Mouse (Mus musculus): Measurements from ENCODE around the gene 4930432K21Rik. TPM values are rescaled to one million over a fixed set of nuclear protein-coding genes. Genes with fewer than 3 reads are reported as not detected.

The 4930432K21Rik gene
- polyA plus RNA-seq, 1 experiment = 0.24 TPM

GRCm38 (mm10) chr8:84213277-84213676 is 65.5 kb downstream of the 4930432K21Rik start:
- Histone ChIP-seq H3K36me3 (ENCODE audit: control insufficient read depth, insufficient read depth) (peaks cover 18% of the 10 kb centered on the region), H3K4me3 (no peak overlapping the region), H3K4me2 (ENCODE audit: low read depth) (no peak overlapping the region), H3ac (ENCODE audit: control insufficient read depth, insufficient read length) (no peak overlapping the region), H3K79me2 (ENCODE audit: control insufficient read depth, insufficient read depth) (peaks cover 5% of the 10 kb centered on the region), H3K27me3 (ENCODE audit: control insufficient read depth, insufficient read depth, insufficient read length) (no peaks in the 10 kb centered on the region)
- TF ChIP-seq MYOG (IDR thresholded peaks at IDR 0.05; ENCODE audit: control insufficient read depth in 1 of 3, insufficient read depth in 1 of 3, insufficient read length in 2 of 3, low read depth in 2 of 3) (no peak), POLR2AphosphoS2 (IDR thresholded peaks at IDR 0.05; ENCODE audit: insufficient read length, low read depth) (peak; percentile 37)

GRCm38 (mm10) chr8:84217206-84217605 is 69.4 kb downstream of the 4930432K21Rik start:
- H3K36me3 ChIP-seq (ENCODE audit: control insufficient read depth, insufficient read depth) = peaks cover 22% of the 10 kb centered on the region

GRCm38 (mm10) chr8:84218143-84218542 is 70.3 kb downstream of the 4930432K21Rik start:
- no peaks in the 10 kb centered on the region for H3K27me3 ChIP-seq (ENCODE audit: control insufficient read depth, insufficient read depth, insufficient read length)
- H3K79me2 ChIP-seq (ENCODE audit: control insufficient read depth, insufficient read depth) = no peaks in the 10 kb centered on the region
- no peak overlapping the region for H3ac ChIP-seq (ENCODE audit: control insufficient read depth, insufficient read length)
- no peak overlapping the region for H3K4me3 ChIP-seq
- peaks cover 24% of the 10 kb centered on the region for H3K36me3 ChIP-seq (ENCODE audit: control insufficient read depth, insufficient read depth)
- H3K4me2 ChIP-seq (ENCODE audit: low read depth) = no peak overlapping the region
- no peak for TF ChIP-seq REST (IDR thresholded peaks at IDR 0.05; ENCODE audit: insufficient read depth, insufficient read length)
- no peak for TF ChIP-seq TCF12 (IDR thresholded peaks at IDR 0.05; ENCODE audit: insufficient read depth, poor library complexity, severe bottlenecking)
- no peak for TF ChIP-seq POLR2AphosphoS2 (IDR thresholded peaks at IDR 0.05; ENCODE audit: insufficient read length, low read depth)
- TF ChIP-seq TCF3 (IDR thresholded peaks at IDR 0.05; ENCODE audit: insufficient read length, low read depth) = no peak
- TF ChIP-seq MAX (IDR thresholded peaks at IDR 0.05; ENCODE audit: low read depth) = no peak
- no peak for TF ChIP-seq MYOG (IDR thresholded peaks at IDR 0.05; ENCODE audit: control insufficient read depth in 1 of 3, insufficient read depth in 1 of 3, insufficient read length in 2 of 3, low read depth in 2 of 3)
- no peak for TF ChIP-seq CEBPB (IDR thresholded peaks at IDR 0.05; ENCODE audit: insufficient read depth, poor library complexity, severe bottlenecking)
- no peak for TF ChIP-seq POLR2A (IDR thresholded peaks at IDR 0.05; ENCODE audit: insufficient read length, low read depth)
- no peak for TF ChIP-seq E2F4 (IDR thresholded peaks at IDR 0.05; ENCODE audit: insufficient read depth)
- no peak for TF ChIP-seq MYOD1 (IDR thresholded peaks at IDR 0.05; ENCODE audit: control insufficient read depth in 1 of 3, insufficient read length in 2 of 3, low read depth in 2 of 3)
- TF ChIP-seq SRF (IDR thresholded peaks at IDR 0.05; ENCODE audit: control insufficient read depth, insufficient read length, low read depth) = no peak
- TF ChIP-seq USF1 (IDR thresholded peaks at IDR 0.05; ENCODE audit: low read depth) = no peak

More at GRCm38 (mm10) chr8:84217206-84217605, 69.4 kb downstream of the 4930432K21Rik start:
- Histone ChIP-seq H3K79me2 (ENCODE audit: control insufficient read depth, insufficient read depth) (no peaks in the 10 kb centered on the region), H3ac (ENCODE audit: control insufficient read depth, insufficient read length) (no peak overlapping the region), H3K4me3 (no peak overlapping the region), H3K27me3 (ENCODE audit: control insufficient read depth, insufficient read depth, insufficient read length) (no peaks in the 10 kb centered on the region), H3K4me2 (ENCODE audit: low read depth) (no peak overlapping the region)
- no peak for TF ChIP-seq REST (IDR thresholded peaks at IDR 0.05; ENCODE audit: insufficient read depth, insufficient read length)
- TF ChIP-seq MYOG (IDR thresholded peaks at IDR 0.05; ENCODE audit: control insufficient read depth in 1 of 3, insufficient read depth in 1 of 3, insufficient read length in 2 of 3, low read depth in 2 of 3) = no peak
- TF ChIP-seq POLR2AphosphoS2 (IDR thresholded peaks at IDR 0.05; ENCODE audit: insufficient read length, low read depth) = no peak
- no peak for TF ChIP-seq E2F4 (IDR thresholded peaks at IDR 0.05; ENCODE audit: insufficient read depth)
- TF ChIP-seq SRF (IDR thresholded peaks at IDR 0.05; ENCODE audit: control insufficient read depth, insufficient read length, low read depth) = no peak
- no peak for TF ChIP-seq TCF3 (IDR thresholded peaks at IDR 0.05; ENCODE audit: insufficient read length, low read depth)
- TF ChIP-seq MYOD1 (IDR thresholded peaks at IDR 0.05; ENCODE audit: control insufficient read depth in 1 of 3, insufficient read length in 2 of 3, low read depth in 2 of 3) = no peak
- TF ChIP-seq POLR2A (IDR thresholded peaks at IDR 0.05; ENCODE audit: insufficient read length, low read depth) = no peak
- no peak for TF ChIP-seq USF1 (IDR thresholded peaks at IDR 0.05; ENCODE audit: low read depth)
- TF ChIP-seq MAX (IDR thresholded peaks at IDR 0.05; ENCODE audit: low read depth) = no peak
- no peak for TF ChIP-seq CEBPB (IDR thresholded peaks at IDR 0.05; ENCODE audit: insufficient read depth, poor library complexity, severe bottlenecking)
- no peak for TF ChIP-seq TCF12 (IDR thresholded peaks at IDR 0.05; ENCODE audit: insufficient read depth, poor library complexity, severe bottlenecking)

- Histone ChIP-seq H3K36me3 (ENCODE audit: control insufficient read depth, insufficient read depth) (peaks cover 24% of the 10 kb centered on the region), H3K4me3 (no peak overlapping the region), H3K27me3 (ENCODE audit: control insufficient read depth, insufficient read depth, insufficient read length) (no peaks in the 10 kb centered on the region), H3K79me2 (ENCODE audit: control insufficient read depth, insufficient read depth) (no peaks in the 10 kb centered on the region), H3ac (ENCODE audit: control insufficient read depth, insufficient read length) (no peak overlapping the region), H3K4me2 (ENCODE audit: low read depth) (no peak overlapping the region)
- no peak for TF ChIP-seq CEBPB (IDR thresholded peaks at IDR 0.05; ENCODE audit: insufficient read depth, poor library complexity, severe bottlenecking)
Measured at GRCm38 (mm10) chr8:84220105-84220504, 72.3 kb downstream of the 4930432K21Rik start.

Other genes starting within 250 kb of the 4930432K21Rik start
- 11.5 TPM for gene Adgrl1, start 247.9 kb upstream of the 4930432K21Rik start, polyA plus RNA-seq (2012; fragmentation: generic; extraction: Trizol)
- 0.11 TPM for gene Gm10644, start 192.8 kb upstream of the 4930432K21Rik start, polyA plus RNA-seq (2012; fragmentation: generic; extraction: Trizol)
- 36.8 TPM for gene Asf1b, start 192.5 kb upstream of the 4930432K21Rik start, polyA plus RNA-seq (2012; fragmentation: generic; extraction: Trizol)
- 181 TPM for gene Prkaca, start 175.0 kb upstream of the 4930432K21Rik start, polyA plus RNA-seq (2012; fragmentation: generic; extraction: Trizol)
- 30.6 TPM for gene Samd1, start 150.4 kb upstream of the 4930432K21Rik start, polyA plus RNA-seq (2012; fragmentation: generic; extraction: Trizol)
- gene 1700067K01Rik, start 146.5 kb upstream of the 4930432K21Rik start, polyA plus RNA-seq (2012; fragmentation: generic; extraction: Trizol) = 0.29 TPM
- 6.1 TPM for gene 2210011C24Rik, start 135.9 kb upstream of the 4930432K21Rik start, polyA plus RNA-seq (2012; fragmentation: generic; extraction: Trizol)
- gene Palm3, start 126.6 kb upstream of the 4930432K21Rik start, polyA plus RNA-seq (2012; fragmentation: generic; extraction: Trizol) = 4.9 TPM
- 0.07 TPM for gene Il27ra, start 105.4 kb upstream of the 4930432K21Rik start, polyA plus RNA-seq (2012; fragmentation: generic; extraction: Trizol)
- not detected for gene Rln3, start 103.0 kb upstream of the 4930432K21Rik start, polyA plus RNA-seq (2012; fragmentation: generic; extraction: Trizol)
- 0.35 TPM for gene Gm10643, start 82.9 kb upstream of the 4930432K21Rik start, polyA plus RNA-seq (2012; fragmentation: generic; extraction: Trizol)
- 9.9 TPM for gene Rfx1, start 81.2 kb upstream of the 4930432K21Rik start, polyA plus RNA-seq (2012; fragmentation: generic; extraction: Trizol)
- 24.3 TPM for gene Dcaf15, start 43.3 kb upstream of the 4930432K21Rik start, polyA plus RNA-seq (2012; fragmentation: generic; extraction: Trizol)
- 9.3 TPM for gene Podnl1, start 22.0 kb upstream of the 4930432K21Rik start, polyA plus RNA-seq (2012; fragmentation: generic; extraction: Trizol)
- 25.3 TPM for gene Cc2d1a, start 89 bp upstream of the 4930432K21Rik start, polyA plus RNA-seq (2012; fragmentation: generic; extraction: Trizol)
- 1.2 TPM for gene Nanos3, start 37.2 kb downstream of the 4930432K21Rik start, polyA plus RNA-seq (2012; fragmentation: generic; extraction: Trizol)
- 12.7 TPM for gene Zswim4, start 89.0 kb downstream of the 4930432K21Rik start, polyA plus RNA-seq (2012; fragmentation: generic; extraction: Trizol)
- gene D8Ertd738e, start 101.7 kb downstream of the 4930432K21Rik start, polyA plus RNA-seq (2012; fragmentation: generic; extraction: Trizol) = 232 TPM
- 22.8 TPM for gene Mri1, start 109.3 kb downstream of the 4930432K21Rik start, polyA plus RNA-seq (2012; fragmentation: generic; extraction: Trizol)
- gene Ccdc130, start 122.4 kb downstream of the 4930432K21Rik start, polyA plus RNA-seq (2012; fragmentation: generic; extraction: Trizol) = 28.9 TPM
- gene Cacna1a, start 240.4 kb downstream of the 4930432K21Rik start, polyA plus RNA-seq (2012; fragmentation: generic; extraction: Trizol) = 1.8 TPM